Mouse (Mus musculus) liver, embryonic 13.5 days (tissue): ENCODE measurements around the gene Ddx18. TPM values are rescaled to one million over a fixed set of nuclear protein-coding genes. Genes with fewer than 3 reads are reported as not detected.

Source experiments
- ATAC-seq: fragments of 200-750 bp; cut with Nextera tagmentation; 2 replicates; pipeline ENCODE4 v1.8.0; 2017; ENCODE audit warnings: low read depth, mild to moderate bottlenecking, moderate number of reproducible peaks, moderate library complexity
- DNase-seq: peaks from one replicate; pipeline ENCODE4 v3.0.0; 2022
- H3K27ac ChIP-seq: fragments of 300-500 bp; sonication (generic); 2 replicates; pipeline ENCODE4 v1.5.1; 2015; ENCODE audit warnings: moderate library complexity, mild to moderate bottlenecking, inconsistent platforms
- H3K27me3 ChIP-seq: fragments of 300-500 bp; sonication (generic); 2 replicates; pipeline ENCODE4 v1.6.1; 2015; ENCODE audit warnings: mild to moderate bottlenecking, inconsistent platforms
- H3K36me3 ChIP-seq: fragments of 300-500 bp; sonication (generic); 2 replicates; pipeline ENCODE4 v1.6.1; 2015; ENCODE audit warnings: mild to moderate bottlenecking, inconsistent platforms
- H3K4me1 ChIP-seq: fragments of 300-500 bp; sonication (generic); replicated peaks from 2 replicates; pipeline ENCODE4 v1.6.1; 2015; ENCODE audit warnings: inconsistent platforms
- H3K4me2 ChIP-seq: fragments of 300-500 bp; sonication (generic); 2 replicates; pipeline ENCODE4 v1.6.1; 2015; ENCODE audit warnings: inconsistent platforms, mild to moderate bottlenecking, moderate library complexity
- H3K4me3 ChIP-seq: fragments of 300-500 bp; sonication (generic); replicated peaks from 2 replicates; pipeline ENCODE4 v1.5.1; 2015; ENCODE audit warnings: mild to moderate bottlenecking, inconsistent platforms
- H3K9ac ChIP-seq: fragments of 300-500 bp; sonication (generic); 2 replicates; pipeline ENCODE4 v1.6.1; 2015; ENCODE audit warnings: mild to moderate bottlenecking, inconsistent platforms
- H3K9me3 ChIP-seq: fragments of 300-500 bp; sonication (generic); replicated peaks from 2 replicates; pipeline ENCODE4 v1.6.1; 2016; ENCODE audit warnings: inconsistent platforms
- WGBS: fragments of 180-500 bp; shearing (Covaris S2); methylation state at CpG from one replicate; pipeline ENCODE4 v1.1.7; 2015; ENCODE audit not compliant: insufficient replicate concordance; 5-methylcytosine and 5-hydroxymethylcytosine counted together
- polyA plus RNA-seq: library from polyadenylated mRNA; unstranded; fragments of >200 nt; fragmentation: Nextera tagmentation; extraction: Ambion mirVana; gene quantifications from 2 replicates; pipeline ENCODE4 v1.2.1, GENCODE M21; 2015

The Ddx18 gene
- polyA plus RNA-seq, 1 experiment from 2014 or later, result 57.1 TPM

GRCm38 (mm10) chr1:121557861-121558260 lies 9.9 kb downstream of the Ddx18 start:
- no peak overlapping the region for H3K4me3 ChIP-seq
- no peak overlapping the region for H3K9ac ChIP-seq
- ATAC-seq (no peak), DNase-seq (no peak)
- peaks cover 95% of the 10 kb centered on the region for H3K36me3 ChIP-seq
- H3K27ac ChIP-seq, result no peak overlapping the region
- H3K27me3 ChIP-seq, result no peaks in the 10 kb centered on the region
- WGBS, result 72% methylated on average over 5 of the region's 5 CpGs
- no peak overlapping the region for H3K4me2 ChIP-seq
- H3K4me1 ChIP-seq, result no peaks in the 10 kb centered on the region
- H3K9me3 ChIP-seq, result no peaks in the 10 kb centered on the region

GRCm38 (mm10) chr1:121551457-121551835 lies 16.3 kb downstream of the Ddx18 start:
- WGBS, result 74% methylated on average over 7 of the region's 7 CpGs
- H3K9ac ChIP-seq, result no peak overlapping the region
- no peaks in the 10 kb centered on the region for H3K9me3 ChIP-seq
- no peaks in the 10 kb centered on the region for H3K27me3 ChIP-seq
- no peak overlapping the region for H3K27ac ChIP-seq
- no peak for ATAC-seq
- peaks cover 10% of the 10 kb centered on the region for H3K4me1 ChIP-seq
- H3K4me3 ChIP-seq, result no peak overlapping the region
- peaks cover 53% of the 10 kb centered on the region for H3K36me3 ChIP-seq
- no peak overlapping the region for H3K4me2 ChIP-seq
- no peak for DNase-seq

GRCm38 (mm10) chr1:121550801-121551456 lies 16.9 kb downstream of the Ddx18 start:
- H3K9ac ChIP-seq, result no peak overlapping the region
- no peak overlapping the region for H3K4me3 ChIP-seq
- H3K27ac ChIP-seq, result no peak overlapping the region
- no peak for ATAC-seq
- no peak for DNase-seq
- H3K4me1 ChIP-seq, result peaks cover 10% of the 10 kb centered on the region
- no peaks in the 10 kb centered on the region for H3K27me3 ChIP-seq
- H3K9me3 ChIP-seq, result no peaks in the 10 kb centered on the region
- H3K36me3 ChIP-seq, result peaks cover 48% of the 10 kb centered on the region
- H3K4me2 ChIP-seq, result no peak overlapping the region
- 72% methylated on average over 16 of the region's 16 CpGs for WGBS

GRCm38 (mm10) chr1:121549456-121549855 lies 18.3 kb downstream of the Ddx18 start:
- no peak for DNase-seq
- H3K36me3 ChIP-seq, result peaks cover 33% of the 10 kb centered on the region
- H3K4me1 ChIP-seq, result peaks cover 10% of the 10 kb centered on the region
- H3K4me3 ChIP-seq, result no peak overlapping the region
- H3K27ac ChIP-seq, result no peak overlapping the region
- H3K9ac ChIP-seq, result no peak overlapping the region
- H3K27me3 ChIP-seq, result no peaks in the 10 kb centered on the region
- 70% methylated on average over 4 of the region's 4 CpGs for WGBS
- no peak for ATAC-seq
- no peaks in the 10 kb centered on the region for H3K9me3 ChIP-seq
- H3K4me2 ChIP-seq, result no peak overlapping the region

GRCm38 (mm10) chr1:121548667-121549066 lies 19.1 kb downstream of the Ddx18 start:
- 82% methylated on average over 4 of the region's 4 CpGs for WGBS
- no peak for DNase-seq
- Histone ChIP-seq H3K36me3 (peaks cover 27% of the 10 kb centered on the region), H3K4me2 (no peak overlapping the region), H3K27ac (no peak overlapping the region), H3K27me3 (no peaks in the 10 kb centered on the region), H3K9me3 (no peaks in the 10 kb centered on the region), H3K4me3 (no peak overlapping the region), H3K9ac (no peak overlapping the region), H3K4me1 (peaks cover 10% of the 10 kb centered on the region)
- peak; percentile 78 for ATAC-seq

GRCm38 (mm10) chr1:121546844-121547243 lies 20.9 kb downstream of the Ddx18 start:
- 40% methylated on average over 2 of the region's 2 CpGs for WGBS
- DNase-seq, result no peak
- Histone ChIP-seq H3K9ac (no peak overlapping the region), H3K4me2 (no peak overlapping the region), H3K27ac (no peak overlapping the region), H3K36me3 (peaks cover 10% of the 10 kb centered on the region; the same call in 1 of the 2 replicates), H3K4me3 (no peak overlapping the region), H3K9me3 (no peaks in the 10 kb centered on the region), H3K27me3 (no peaks in the 10 kb centered on the region), H3K4me1 (peaks cover 10% of the 10 kb centered on the region)
- ATAC-seq, result no peak

- no peak overlapping the region for H3K27ac ChIP-seq
- WGBS, result 36% methylated on average over 8 of the region's 8 CpGs
Measured at GRCm38 (mm10) chr1:121540361-121540760, 27.4 kb downstream of the Ddx18 start.

GRCm38 (mm10) chr1:121531439-121531838 lies 36.4 kb downstream of the Ddx18 start:
- H3K4me1 ChIP-seq, result no peaks in the 10 kb centered on the region
- no peak overlapping the region for H3K9ac ChIP-seq
- peaks cover 29% of the 10 kb centered on the region for H3K27me3 ChIP-seq
- DNase-seq (no peak), ATAC-seq (no peak)
- H3K27ac ChIP-seq, result no peak overlapping the region
- H3K9me3 ChIP-seq, result no peaks in the 10 kb centered on the region
- no peak overlapping the region for H3K4me3 ChIP-seq
- H3K36me3 ChIP-seq, result no peaks in the 10 kb centered on the region
- 27% methylated on average over 7 of the region's 7 CpGs for WGBS
- no peak overlapping the region for H3K4me2 ChIP-seq

More at GRCm38 (mm10) chr1:121540361-121540760, 27.4 kb downstream of the Ddx18 start:
- Histone ChIP-seq H3K4me2 (no peak overlapping the region), H3K27me3 (no peaks in the 10 kb centered on the region), H3K36me3 (no peaks in the 10 kb centered on the region), H3K9me3 (no peaks in the 10 kb centered on the region), H3K9ac (no peak overlapping the region), H3K4me3 (no peak overlapping the region), H3K4me1 (no peaks in the 10 kb centered on the region)
- ATAC-seq (no peak), DNase-seq (no peak)

GRCm38 (mm10) chr1:121529286-121529685 lies 38.5 kb downstream of the Ddx18 start:
- DNase-seq, result no peak
- Histone ChIP-seq H3K4me3 (no peak overlapping the region), H3K4me2 (no peak overlapping the region), H3K27ac (no peak overlapping the region), H3K36me3 (no peaks in the 10 kb centered on the region), H3K9ac (no peak overlapping the region), H3K27me3 (peaks cover 33% of the 10 kb centered on the region), H3K9me3 (no peaks in the 10 kb centered on the region), H3K4me1 (no peaks in the 10 kb centered on the region)
- ATAC-seq, result no peak
- WGBS, result 60% methylated on average over 6 of the region's 6 CpGs

- ATAC-seq, result no peak
- peaks cover 33% of the 10 kb centered on the region for H3K27me3 ChIP-seq
- no peak for DNase-seq
- H3K9me3 ChIP-seq, result no peaks in the 10 kb centered on the region
- no peak within 1 kb of the TSS for H3K9ac ChIP-seq
- 6% methylated on average over 11 of the region's 11 CpGs for WGBS
- no peaks in the 10 kb centered on the region for H3K4me1 ChIP-seq
- H3K4me3 ChIP-seq, result no peak within 1 kb of the TSS; the same call in 1 of the 2 replicates
- no peak within 1 kb of the TSS for H3K27ac ChIP-seq
- no peaks in the 10 kb centered on the region for H3K36me3 ChIP-seq
- H3K4me2 ChIP-seq, result peak within 1 kb of the TSS; percentile 36
Measured at GRCm38 (mm10) chr1:121528399-121528720, 39.4 kb downstream of the Ddx18 start, which contains the start of gene Htr5b. Gene Htr5b, minus strand, starts transcription at chr1:121528465.

- ATAC-seq (no peak), DNase-seq (no peak)
- no peaks in the 10 kb centered on the region for H3K9me3 ChIP-seq
- peak overlapping the region; percentile 36 for H3K4me2 ChIP-seq
- H3K9ac ChIP-seq, result no peak overlapping the region
- H3K4me1 ChIP-seq, result no peaks in the 10 kb centered on the region
- H3K27ac ChIP-seq, result no peak overlapping the region
- no peak overlapping the region; the same call in 1 of the 2 replicates for H3K4me3 ChIP-seq
- no peaks in the 10 kb centered on the region for H3K36me3 ChIP-seq
- peaks cover 33% of the 10 kb centered on the region for H3K27me3 ChIP-seq
- WGBS, result 15% methylated on average over 55 of the region's 55 CpGs
Measured at GRCm38 (mm10) chr1:121527600-121528398, 40.0 kb downstream of the Ddx18 start.
